Mouse (Mus musculus): ENCODE measurements around the gene Sh3bgrl.

The Sh3bgrl gene

DNA sequence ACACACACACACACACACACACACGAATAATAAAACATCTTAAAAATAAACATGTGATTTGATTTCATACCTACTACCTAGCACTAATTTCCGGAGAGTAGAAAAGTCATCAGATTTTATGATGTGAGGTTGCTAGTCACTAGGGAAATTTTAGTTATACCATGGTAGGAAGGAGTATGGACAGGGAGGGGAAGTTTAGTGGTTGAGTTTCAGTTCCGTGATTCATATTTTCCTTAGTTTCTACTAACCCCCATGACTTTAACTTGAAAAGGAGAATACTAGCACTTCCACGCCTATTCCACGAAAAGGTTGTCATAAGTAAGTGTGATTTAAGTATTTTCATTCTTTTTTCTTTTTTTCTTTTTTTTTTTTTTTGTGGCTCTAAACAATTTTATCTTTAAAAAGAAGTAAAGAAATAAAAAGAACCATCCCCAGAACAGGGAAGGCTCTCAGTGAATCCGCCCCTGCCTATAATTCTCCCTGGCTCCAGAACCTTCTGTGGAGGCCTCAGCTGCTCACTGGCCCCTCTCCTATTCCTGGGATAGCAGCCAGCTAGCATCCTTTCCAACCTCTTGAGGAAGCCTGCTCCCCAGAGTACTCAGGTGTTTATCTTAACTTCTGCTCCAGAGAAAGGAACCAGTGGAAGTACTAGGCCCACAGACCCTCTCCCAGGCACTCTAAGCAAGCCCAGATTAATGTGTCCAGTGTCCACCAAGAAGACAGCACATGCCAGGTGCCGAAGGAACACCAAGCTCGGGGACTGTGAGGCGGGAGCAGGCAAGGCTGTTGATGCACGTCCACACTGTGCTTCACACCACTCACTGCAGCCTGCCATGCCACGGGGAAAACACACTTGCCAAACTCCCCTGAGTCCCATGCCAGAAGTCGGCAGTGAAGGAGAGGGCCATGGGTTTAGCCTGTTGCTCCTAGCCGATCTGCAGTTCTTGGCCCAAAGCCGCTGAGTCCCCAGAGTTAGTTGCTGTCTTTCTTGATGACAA lies 25.0 kb downstream of the Sh3bgrl start:
- peak; percentile 41 for DNase-seq (ENCODE audit: low read depth, low spot score)
- no peaks in the 10 kb centered on the region for H3K36me3 ChIP-seq (ENCODE audit: control insufficient read depth, insufficient read depth, low read length, poor library complexity, severe bottlenecking)
- H3K27me3 ChIP-seq (ENCODE audit: control insufficient read depth, insufficient read depth, low read length, poor library complexity, severe bottlenecking) = no peaks in the 10 kb centered on the region

DNA sequence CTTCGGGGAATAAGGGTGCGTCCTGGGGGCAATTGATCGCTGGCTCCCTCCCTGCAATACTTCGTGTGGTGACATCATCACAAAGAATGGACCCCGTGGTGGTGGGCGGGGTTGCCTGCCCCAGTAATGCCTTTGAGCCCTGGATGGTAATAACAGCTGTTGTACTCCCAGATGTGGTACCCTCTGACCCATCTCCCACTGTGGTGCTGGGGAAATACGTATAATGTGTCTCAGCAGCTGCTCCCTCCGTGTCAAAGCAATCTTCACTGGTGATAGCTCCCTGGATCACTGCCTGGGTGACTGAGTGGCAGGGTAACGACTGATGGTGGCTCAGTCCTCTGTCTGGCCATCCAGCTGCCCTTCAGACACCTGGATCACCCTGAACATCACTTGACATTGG lies 26.0 kb downstream of the Sh3bgrl start:
- H3K36me3 ChIP-seq (ENCODE audit: control insufficient read depth, insufficient read depth, low read length, poor library complexity, severe bottlenecking) = no peaks in the 10 kb centered on the region
- no peaks in the 10 kb centered on the region for H3K27me3 ChIP-seq (ENCODE audit: control insufficient read depth, insufficient read depth, low read length, poor library complexity, severe bottlenecking)
- no peak for DNase-seq (ENCODE audit: low read depth, low spot score)

DNA sequence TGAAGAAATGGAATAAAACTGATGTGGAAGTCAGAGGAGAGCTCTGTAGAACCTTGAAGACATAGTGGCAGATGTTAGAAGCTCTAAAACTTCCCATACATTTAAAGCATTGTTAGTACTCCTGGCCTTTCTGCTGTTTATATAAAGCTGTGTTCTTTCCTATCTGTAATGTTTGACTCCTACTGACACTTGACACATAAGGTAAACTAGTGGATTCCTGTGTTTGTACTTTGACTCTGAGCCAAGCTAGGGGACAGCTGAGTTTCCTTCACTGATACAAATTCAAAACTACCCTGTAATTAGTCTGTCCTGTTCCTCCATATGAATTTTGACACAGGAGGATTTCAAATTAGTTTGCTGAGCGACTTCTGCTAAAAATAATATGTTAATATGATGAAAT lies 27.5 kb downstream of the Sh3bgrl start:
- no peak for DNase-seq (ENCODE audit: low read depth, low spot score)
- no peaks in the 10 kb centered on the region for H3K27me3 ChIP-seq (ENCODE audit: control insufficient read depth, insufficient read depth, low read length, poor library complexity, severe bottlenecking)
- no peaks in the 10 kb centered on the region for H3K36me3 ChIP-seq (ENCODE audit: control insufficient read depth, insufficient read depth, low read length, poor library complexity, severe bottlenecking)

DNA sequence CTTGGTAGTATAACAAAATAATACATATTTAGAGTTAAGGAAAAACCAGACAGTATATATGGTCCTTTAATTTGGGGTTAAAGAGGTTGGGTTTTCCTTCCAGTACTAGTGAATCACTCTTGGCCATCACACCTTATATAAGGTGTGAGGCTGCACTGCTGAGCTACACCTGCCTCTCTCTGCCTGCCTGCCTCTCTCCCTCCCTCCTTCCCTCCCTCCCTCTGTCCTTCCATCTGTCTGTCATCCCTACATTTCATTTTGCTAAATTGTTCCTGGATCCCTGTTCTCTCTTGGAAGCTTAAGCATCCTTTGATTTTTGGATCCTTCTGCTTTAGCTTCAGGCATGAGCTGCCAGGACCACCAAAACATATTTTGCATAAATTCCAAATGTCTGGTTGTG lies 28.6 kb downstream of the Sh3bgrl start:
- Histone ChIP-seq H3K36me3 (ENCODE audit: control insufficient read depth, insufficient read depth, low read length, poor library complexity, severe bottlenecking) (no peaks in the 10 kb centered on the region), H3K27me3 (ENCODE audit: control insufficient read depth, insufficient read depth, low read length, poor library complexity, severe bottlenecking) (no peaks in the 10 kb centered on the region)
- DNase-seq (ENCODE audit: low read depth, low spot score) = no peak

DNA sequence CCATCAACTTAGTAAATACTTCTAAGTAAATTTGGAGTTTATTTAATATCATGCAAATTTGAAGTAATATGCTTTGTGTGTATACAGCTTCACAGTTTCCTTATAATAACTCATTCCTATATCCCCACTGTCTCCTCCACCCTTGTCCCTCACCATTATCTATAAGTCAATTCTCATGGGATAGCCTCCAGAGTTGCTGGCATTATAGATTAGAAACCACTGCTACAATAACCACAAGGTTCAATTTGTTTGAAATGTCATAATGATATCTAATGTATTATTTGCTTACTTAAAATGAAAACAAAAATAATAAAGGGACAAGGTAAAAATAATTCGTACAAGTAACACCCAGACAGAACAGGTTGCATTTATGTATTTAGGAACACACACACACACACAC lies 31.7 kb downstream of the Sh3bgrl start:
- no peaks in the 10 kb centered on the region for H3K27me3 ChIP-seq (ENCODE audit: control insufficient read depth, insufficient read depth, low read length, poor library complexity, severe bottlenecking)
- DNase-seq (ENCODE audit: low read depth, low spot score) = no peak
- no peaks in the 10 kb centered on the region for H3K36me3 ChIP-seq (ENCODE audit: control insufficient read depth, insufficient read depth, low read length, poor library complexity, severe bottlenecking)

DNA sequence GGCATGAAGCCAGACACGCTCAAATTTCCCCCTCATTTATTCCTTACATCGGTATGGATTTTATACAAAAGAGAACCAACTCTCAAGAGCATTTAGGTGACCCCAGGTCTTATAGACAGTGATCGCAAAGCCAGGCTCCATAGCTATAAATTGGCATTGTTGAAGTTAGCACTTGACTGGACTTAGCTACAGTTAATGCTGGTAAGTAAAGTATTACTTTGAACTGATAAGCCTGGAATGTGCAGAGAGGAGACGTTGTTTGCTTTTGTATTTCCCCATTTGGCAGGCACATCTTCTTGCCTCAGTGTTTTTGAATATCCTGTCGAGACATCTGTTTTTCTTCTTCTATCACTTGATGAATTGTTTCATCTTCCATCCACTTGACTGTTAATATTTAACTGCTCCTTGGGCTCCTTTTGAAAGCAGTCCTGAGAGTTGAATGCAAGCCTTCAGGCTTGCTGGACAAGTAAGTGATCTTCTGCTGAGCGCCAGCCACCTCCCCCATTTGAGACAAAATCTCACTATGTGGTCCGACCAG lies 32.5 kb downstream of the Sh3bgrl start:
- H3K36me3 ChIP-seq (ENCODE audit: control insufficient read depth, insufficient read depth, low read length, poor library complexity, severe bottlenecking) = no peaks in the 10 kb centered on the region
- no peak for DNase-seq (ENCODE audit: low read depth, low spot score)
- no peaks in the 10 kb centered on the region for H3K27me3 ChIP-seq (ENCODE audit: control insufficient read depth, insufficient read depth, low read length, poor library complexity, severe bottlenecking)

DNA sequence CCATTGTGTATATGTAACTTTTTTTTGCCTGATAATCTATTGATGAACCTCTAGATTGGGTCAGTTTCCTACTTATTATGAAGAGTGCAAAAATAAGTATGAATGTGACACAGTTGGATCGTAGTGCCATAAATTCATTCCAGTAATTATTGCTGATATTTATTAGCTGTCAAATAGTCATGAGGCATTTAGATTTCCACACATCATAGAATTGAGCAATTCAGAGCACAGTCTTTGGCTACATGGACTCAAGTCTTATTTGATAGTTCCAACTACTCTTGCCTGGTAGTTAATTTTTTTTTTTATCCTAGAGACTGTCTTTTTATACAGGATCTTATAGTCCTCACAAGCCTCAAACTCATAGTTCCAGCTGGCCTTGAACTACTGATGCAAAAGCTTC lies 34.9 kb downstream of the Sh3bgrl start:
- no peak for DNase-seq (ENCODE audit: low read depth, low spot score)
- no peaks in the 10 kb centered on the region for H3K27me3 ChIP-seq (ENCODE audit: control insufficient read depth, insufficient read depth, low read length, poor library complexity, severe bottlenecking)
- H3K36me3 ChIP-seq (ENCODE audit: control insufficient read depth, insufficient read depth, low read length, poor library complexity, severe bottlenecking) = no peaks in the 10 kb centered on the region

DNA sequence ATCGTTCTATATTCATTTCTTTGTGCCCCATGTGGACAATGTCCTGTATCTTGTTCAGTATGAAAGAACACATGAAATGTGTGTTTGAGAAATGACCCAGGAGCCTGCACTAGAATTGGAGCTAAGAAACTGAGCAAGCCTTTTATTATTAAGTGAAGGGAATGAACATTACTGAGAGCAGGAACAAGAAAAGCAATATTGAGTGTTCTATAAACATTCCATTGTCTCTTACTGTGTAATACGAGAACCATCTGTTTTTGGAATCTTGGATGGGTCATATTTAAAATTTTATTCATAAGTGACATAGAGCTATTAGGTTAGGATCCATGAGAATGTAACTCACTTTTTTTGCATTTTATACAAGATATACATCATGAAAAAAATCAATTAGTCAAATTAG lies 36.7 kb downstream of the Sh3bgrl start:
- no peaks in the 10 kb centered on the region for H3K27me3 ChIP-seq (ENCODE audit: control insufficient read depth, insufficient read depth, low read length, poor library complexity, severe bottlenecking)
- DNase-seq (ENCODE audit: low read depth, low spot score) = no peak
- no peaks in the 10 kb centered on the region for H3K36me3 ChIP-seq (ENCODE audit: control insufficient read depth, insufficient read depth, low read length, poor library complexity, severe bottlenecking)

DNA sequence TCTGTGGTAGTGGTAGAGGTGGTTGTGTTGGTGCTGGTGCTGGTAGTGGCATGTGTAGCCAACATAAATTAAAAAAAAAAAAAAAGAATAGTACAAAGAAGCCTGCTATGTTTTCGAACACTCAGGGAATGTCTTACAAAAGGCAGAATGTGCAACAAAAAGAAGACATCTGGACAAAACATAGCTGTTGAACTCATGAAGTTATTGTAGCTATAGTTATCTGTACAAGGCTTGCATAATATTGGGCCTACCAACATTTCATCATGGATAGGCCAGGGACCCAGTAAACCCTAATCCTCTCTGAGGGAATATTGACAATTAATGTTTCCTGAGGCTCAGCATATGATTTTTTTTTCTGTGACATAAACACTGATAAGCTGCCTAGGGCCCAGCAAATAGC lies 37.3 kb downstream of the Sh3bgrl start:
- Histone ChIP-seq H3K36me3 (ENCODE audit: control insufficient read depth, insufficient read depth, low read length, poor library complexity, severe bottlenecking) (no peaks in the 10 kb centered on the region), H3K27me3 (ENCODE audit: control insufficient read depth, insufficient read depth, low read length, poor library complexity, severe bottlenecking) (no peaks in the 10 kb centered on the region)
- no peak for DNase-seq (ENCODE audit: low read depth, low spot score)

DNA sequence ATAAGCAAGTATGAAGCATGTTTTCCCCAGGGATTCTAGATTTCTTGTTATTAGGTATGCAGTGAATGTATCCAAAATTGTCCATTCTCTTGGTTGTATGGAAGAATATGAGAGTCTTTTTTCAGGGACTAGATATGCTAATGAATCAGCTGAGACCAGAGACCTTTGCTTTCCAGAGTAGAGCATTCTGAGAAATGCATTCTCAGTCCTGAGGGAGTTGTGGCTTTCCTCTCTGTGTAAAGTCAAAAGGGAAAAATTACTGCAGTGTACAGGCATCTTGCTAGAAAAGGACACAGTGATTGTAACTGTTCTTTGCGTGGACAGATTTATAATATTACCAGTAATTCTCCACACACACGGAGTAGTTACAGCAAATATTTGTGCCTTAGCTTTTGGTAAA lies 38.3 kb downstream of the Sh3bgrl start:
- DNase-seq (ENCODE audit: low read depth, low spot score) = no peak
- Histone ChIP-seq H3K36me3 (ENCODE audit: control insufficient read depth, insufficient read depth, low read length, poor library complexity, severe bottlenecking) (no peaks in the 10 kb centered on the region), H3K27me3 (ENCODE audit: control insufficient read depth, insufficient read depth, low read length, poor library complexity, severe bottlenecking) (no peaks in the 10 kb centered on the region)

DNA sequence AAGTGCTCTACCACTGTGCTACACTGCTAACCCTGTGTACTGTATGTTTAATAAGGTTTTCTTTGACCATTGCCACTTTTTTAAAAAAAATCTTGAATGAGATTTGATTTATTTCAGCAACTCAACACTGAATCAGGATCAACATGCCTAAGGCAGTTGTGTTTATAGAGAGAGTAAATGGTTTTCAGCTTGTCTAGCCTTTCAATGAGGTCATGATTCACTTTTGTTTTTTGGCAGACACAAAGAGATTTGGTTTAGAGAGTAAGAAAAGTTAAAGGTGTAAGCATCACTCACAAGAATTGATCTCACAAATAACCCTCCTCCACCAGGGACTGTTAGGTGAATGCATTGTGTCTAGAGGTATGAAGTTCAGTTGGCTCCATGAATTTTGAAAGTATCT lies 41.1 kb downstream of the Sh3bgrl start:
- H3K36me3 ChIP-seq (ENCODE audit: control insufficient read depth, insufficient read depth, low read length, poor library complexity, severe bottlenecking) = no peaks in the 10 kb centered on the region
- DNase-seq (ENCODE audit: low read depth, low spot score) = no peak
- H3K27me3 ChIP-seq (ENCODE audit: control insufficient read depth, insufficient read depth, low read length, poor library complexity, severe bottlenecking) = no peaks in the 10 kb centered on the region

DNA sequence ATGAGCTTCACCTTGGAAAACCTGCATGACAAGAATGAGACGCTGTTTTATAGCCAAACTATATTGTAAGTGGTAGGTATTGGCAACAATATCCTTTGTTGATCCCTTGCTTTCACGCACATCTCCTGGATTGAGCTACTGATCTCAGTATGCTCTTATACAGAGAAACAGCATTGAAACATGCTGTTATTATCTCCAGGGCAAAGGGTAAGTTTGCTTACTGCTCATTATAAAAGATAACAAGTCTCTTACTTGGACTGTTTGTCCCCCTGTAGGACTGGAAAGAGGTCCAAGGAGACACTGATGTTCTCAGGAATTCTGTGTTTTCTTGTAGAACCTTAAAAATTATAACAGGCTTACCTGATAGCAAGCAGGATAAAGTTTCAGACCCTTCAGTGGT lies 41.7 kb downstream of the Sh3bgrl start:
- Histone ChIP-seq H3K36me3 (ENCODE audit: control insufficient read depth, insufficient read depth, low read length, poor library complexity, severe bottlenecking) (no peaks in the 10 kb centered on the region), H3K27me3 (ENCODE audit: control insufficient read depth, insufficient read depth, low read length, poor library complexity, severe bottlenecking) (no peaks in the 10 kb centered on the region)
- DNase-seq (ENCODE audit: low read depth, low spot score) = no peak

DNA sequence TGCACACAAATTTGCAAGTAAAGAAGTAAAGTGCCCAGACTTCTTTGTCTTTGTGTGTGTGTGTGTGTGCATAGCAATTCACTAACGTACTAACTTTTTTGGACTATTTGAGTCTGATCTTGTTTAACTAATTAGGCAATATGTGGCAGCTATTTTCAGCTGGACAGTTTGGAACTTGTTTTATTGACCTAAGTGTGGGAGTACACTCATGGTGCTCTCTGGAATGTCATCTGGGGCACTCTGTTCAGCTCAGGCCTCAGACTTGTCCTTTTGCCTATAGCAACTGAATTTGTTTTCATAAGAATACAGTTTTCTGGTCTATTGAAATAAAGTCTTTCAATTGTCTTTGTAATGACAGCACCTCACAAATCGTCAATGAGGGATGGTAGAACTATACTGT lies 42.1 kb downstream of the Sh3bgrl start:
- no peak for DNase-seq (ENCODE audit: low read depth, low spot score)

DNA sequence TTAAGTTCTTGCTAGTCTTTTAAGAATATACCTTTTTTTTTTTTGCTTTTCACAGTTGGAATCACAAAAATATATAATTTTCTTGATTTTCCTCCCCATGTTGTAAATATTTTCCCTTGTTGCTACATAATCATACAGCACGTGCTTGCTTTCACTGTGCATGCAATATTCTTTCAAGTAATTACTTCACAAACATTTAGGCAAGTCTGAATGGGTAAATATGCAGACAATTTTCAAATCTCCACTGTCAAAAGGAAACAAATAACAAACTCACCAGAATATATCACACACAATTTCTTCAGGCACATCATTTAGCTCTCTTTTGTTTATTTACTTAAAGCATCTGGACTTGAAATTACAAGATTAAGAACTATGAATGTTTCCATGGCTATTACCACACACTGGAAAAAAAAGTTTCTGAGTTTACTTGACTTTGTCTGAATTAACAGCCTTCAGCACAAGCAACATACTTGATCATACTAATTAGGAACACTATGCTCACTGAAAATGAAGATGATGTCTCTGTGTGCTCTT lies 46.2 kb downstream of the Sh3bgrl start:
- Histone ChIP-seq H3K27me3 (ENCODE audit: control insufficient read depth, insufficient read depth, low read length, poor library complexity, severe bottlenecking) (no peaks in the 10 kb centered on the region), H3K36me3 (ENCODE audit: control insufficient read depth, insufficient read depth, low read length, poor library complexity, severe bottlenecking) (no peaks in the 10 kb centered on the region)
- no peak for DNase-seq (ENCODE audit: low read depth, low spot score)

More for the DNA sequence above, 42.1 kb downstream of the Sh3bgrl start:
- Histone ChIP-seq H3K27me3 (ENCODE audit: control insufficient read depth, insufficient read depth, low read length, poor library complexity, severe bottlenecking) (no peaks in the 10 kb centered on the region), H3K36me3 (ENCODE audit: control insufficient read depth, insufficient read depth, low read length, poor library complexity, severe bottlenecking) (no peaks in the 10 kb centered on the region)

DNA sequence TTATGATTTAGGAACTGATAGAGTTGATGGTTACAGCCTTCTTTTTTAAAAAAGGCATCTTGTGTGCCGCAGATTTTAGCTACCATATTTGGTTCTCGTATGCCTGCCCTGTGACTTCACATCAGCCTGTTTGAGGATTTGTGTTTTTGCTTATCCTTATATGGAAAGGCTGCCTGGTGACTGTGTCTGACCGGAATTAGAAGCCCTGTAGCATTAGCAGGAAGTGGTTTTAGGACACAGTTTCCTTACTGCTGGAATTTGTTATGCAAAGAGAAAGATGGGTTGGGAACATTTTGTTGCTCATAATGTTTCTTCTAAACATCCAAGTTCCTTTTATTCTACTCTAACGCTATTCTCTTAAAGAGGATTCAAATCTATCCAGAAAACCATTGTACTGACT lies 47.1 kb downstream of the Sh3bgrl start:
- DNase-seq (ENCODE audit: low read depth, low spot score) = no peak
- no peaks in the 10 kb centered on the region for H3K36me3 ChIP-seq (ENCODE audit: control insufficient read depth, insufficient read depth, low read length, poor library complexity, severe bottlenecking)
- H3K27me3 ChIP-seq (ENCODE audit: control insufficient read depth, insufficient read depth, low read length, poor library complexity, severe bottlenecking) = no peaks in the 10 kb centered on the region
